In genomic region chrX:48278103-48278502, GRCm38 (mm10) we compare ENCODE assay signal across 8 mouse cellular contexts. TPM values are rescaled to one million over a fixed set of nuclear protein-coding genes. Genes with fewer than 3 reads are reported as not detected.
DNase-seq lines count a peak whose midpoint lies in the region; ATAC-seq and TF ChIP-seq lines count a peak whose summit lies in the region.

No protein-coding gene starts in this region.

- 37% methylated on average over 3 of the region's 3 CpGs for WGBS in liver, embryonic 14.5 days (ENCODE audit: insufficient replicate concordance)
- WGBS in stomach, postnatal 0 days: 31% methylated on average over 3 of the region's 3 CpGs

- DNase-seq in adrenal gland, adult 2 months: peak; percentile 36
- no peak for DNase-seq in adrenal gland, adult 8-10 months
- DNase-seq in layer of hippocampus, adult 2 months (ENCODE audit: low spot score in 2 of 2): peak; percentile 18 to 57
- no peak for DNase-seq in layer of hippocampus, adult 9-10 months (ENCODE audit: low spot score)
- peak; percentile 61 for DNase-seq in ZHBTc4 (ENCODE audit: low read depth, low spot score)
- DNase-seq in forelimb bud, embryonic 11.5 days (ENCODE audit: low read depth, low spot score): peak; percentile 27
- DNase-seq in liver, embryonic 14.5 days (ENCODE audit: low read depth in 3 of 3, low spot score in 3 of 3): no peak
- DNase-seq in stomach, postnatal 0 days (ENCODE audit: low spot score): no peak

- no peak overlapping the region for H3K4me2 ChIP-seq in liver, embryonic 14.5 days (ENCODE audit: low read depth)
- H3K4me2 ChIP-seq in stomach, postnatal 0 days (replicated peaks; ENCODE audit: low read depth): no peak overlapping the region

- TF ChIP-seq EP300 in liver, embryonic 14.5 days (IDR thresholded peaks at IDR 0.05; ENCODE audit: low read depth): no peak
- TF ChIP-seq EP300 in stomach, postnatal 0 days (optimal IDR thresholded peaks at IDR 0.05): no peak

- no peak overlapping the region for H3K4me3 ChIP-seq in layer of hippocampus, adult 2 months
- no peak overlapping the region for H3K4me3 ChIP-seq in liver, embryonic 14.5 days (ENCODE audit: insufficient read depth in 1 of 2, low read depth in 2 of 2, low read length in 2 of 2)
- no peak overlapping the region for H3K4me3 ChIP-seq in stomach, postnatal 0 days (ENCODE audit: low read depth, low read length)

- no peaks in the 10 kb centered on the region; the same call in none of the 2 replicates for H3K36me3 ChIP-seq in liver, embryonic 14.5 days (replicated peaks; ENCODE audit: control insufficient read depth, insufficient read depth, low read depth)
- no peaks in the 10 kb centered on the region for H3K36me3 ChIP-seq in stomach, postnatal 0 days (ENCODE audit: control insufficient read depth, insufficient read depth, low read length)

- H3K4me1 ChIP-seq in liver, embryonic 14.5 days (replicated peaks; ENCODE audit: control insufficient read depth in 2 of 2, insufficient read depth in 2 of 2, low read length in 1 of 2): no peaks in the 10 kb centered on the region; a peak in 1 of 4 replicates
- H3K4me1 ChIP-seq in stomach, postnatal 0 days (replicated peaks; ENCODE audit: control insufficient read depth, insufficient read depth): no peaks in the 10 kb centered on the region

- ATAC-seq in liver, embryonic 14.5 days (ENCODE audit: insufficient read depth): no peak
- ATAC-seq in stomach, postnatal 0 days (ENCODE audit: low FRiP score, low TSS enrichment): no peak

- H3K27ac ChIP-seq in layer of hippocampus, adult 2 months: no peak overlapping the region
- H3K27ac ChIP-seq in liver, embryonic 14.5 days: no peak overlapping the region
- no peak overlapping the region for H3K27ac ChIP-seq in stomach, postnatal 0 days (replicated peaks)

- no peak overlapping the region for H3K9ac ChIP-seq in liver, embryonic 14.5 days (replicated peaks)
- no peak overlapping the region for H3K9ac ChIP-seq in stomach, postnatal 0 days (ENCODE audit: low read length)

- no peaks in the 10 kb centered on the region for H3K27me3 ChIP-seq in liver, embryonic 14.5 days (ENCODE audit: control insufficient read depth, insufficient read depth, low read length)
- H3K27me3 ChIP-seq in stomach, postnatal 0 days (ENCODE audit: control insufficient read depth, insufficient read depth, low read length): no peaks in the 10 kb centered on the region

- H3K9me3 ChIP-seq in liver, embryonic 14.5 days (ENCODE audit: control insufficient read depth, low read length): no peaks in the 10 kb centered on the region
- no peaks in the 10 kb centered on the region for H3K9me3 ChIP-seq in stomach, postnatal 0 days (ENCODE audit: control insufficient read depth, low read length)

- peak; percentile 81 for TF ChIP-seq CTCF in layer of hippocampus, adult 2 months (conservative IDR thresholded peaks at IDR 0.05)
- TF ChIP-seq CTCF in liver, embryonic 14.5 days (IDR thresholded peaks at IDR 0.05; ENCODE audit: low read depth): peak; percentile 69
- TF ChIP-seq CTCF in stomach, postnatal 0 days (IDR thresholded peaks at IDR 0.05; ENCODE audit: low read depth): peak; percentile 76

RNA-seq across cellular contexts. Expression of gene Utp14a, which starts 21.4 kb away (rescaled TPM):
- total RNA-seq in adrenal gland, adult 2 months (2021): 10 to 100 TPM; 12.5 to 19.5 TPM
- polyA plus RNA-seq in adrenal gland, adult 2 months (2012; rRNA removed): 0.42 and 0.48 TPM in 2 replicates
- 10 to 100 TPM; 15.5 to 18.3 (median 16.2) TPM for total RNA-seq in adrenal gland, adult 8-10 months (2022)
- total RNA-seq in layer of hippocampus, adult 2 months (2021): 10 to 100 TPM; 16.6 to 20.1 TPM
- polyA plus RNA-seq in liver, embryonic 14.5 days (2012; rRNA removed): 4.0 and 9.8 TPM in 2 replicates
- polyA plus RNA-seq in liver, embryonic 14.5 days (2014; fragmentation: Nextera tagmentation; extraction: Ambion mirVana): 9.0 and 11.8 TPM in 2 replicates
- 10.8 and 12.6 TPM in 2 replicates for polyA plus RNA-seq in stomach, postnatal 0 days (2015; fragmentation: Nextera tagmentation; extraction: Ambion mirVana)

Comparison
In these comparisons a context has a peak if more than half of its experiments do, and no peak if none do; other contexts are left out.
1. DNase-seq: peak in adrenal gland, adult 2 months (single experiment), layer of hippocampus, adult 2 months (2 of 2), ZHBTc4 (single experiment) and forelimb bud, embryonic 11.5 days (single experiment); none in adrenal gland, adult 8-10 months (single experiment), layer of hippocampus, adult 9-10 months (single experiment), liver, embryonic 14.5 days (0 of 3) and stomach, postnatal 0 days (single experiment).
2. Peak in every context shown above with its lines, with median percentiles within 50 percentile points of each other: CTCF ChIP-seq.